Mouse (Mus musculus) myocyte (in vitro differentiated cells): Measurements from ENCODE around the gene Olfr49.

Experiments
- E2F4 ChIP-seq: IDR thresholded peaks from one replicate; pipeline ENCODE4 v1.6.1; 2011; ENCODE audit warnings: mild to moderate bottlenecking, control low read depth, moderate library complexity; ENCODE audit not compliant: insufficient read depth
- MAX ChIP-seq: IDR thresholded peaks from one replicate; pipeline ENCODE4 v1.6.1; 2011; ENCODE audit warnings: low read depth, mild to moderate bottlenecking, control low read depth
- POLR2A ChIP-seq: IDR thresholded peaks from one replicate; pipeline ENCODE4 v1.6.1; 2011; ENCODE audit warnings: low read depth, mild to moderate bottlenecking, control low read depth, moderate library complexity; ENCODE audit not compliant: insufficient read length
- TCF12 ChIP-seq: IDR thresholded peaks from one replicate; pipeline ENCODE4 v1.6.1; 2011; ENCODE audit warnings: mild to moderate bottlenecking, control low read depth; ENCODE audit not compliant: poor library complexity, insufficient read depth, severe bottlenecking
- USF1 ChIP-seq: IDR thresholded peaks from one replicate; pipeline ENCODE4 v1.6.1; 2011; ENCODE audit warnings: low read depth, mild to moderate bottlenecking, control low read depth, moderate library complexity

DNA sequence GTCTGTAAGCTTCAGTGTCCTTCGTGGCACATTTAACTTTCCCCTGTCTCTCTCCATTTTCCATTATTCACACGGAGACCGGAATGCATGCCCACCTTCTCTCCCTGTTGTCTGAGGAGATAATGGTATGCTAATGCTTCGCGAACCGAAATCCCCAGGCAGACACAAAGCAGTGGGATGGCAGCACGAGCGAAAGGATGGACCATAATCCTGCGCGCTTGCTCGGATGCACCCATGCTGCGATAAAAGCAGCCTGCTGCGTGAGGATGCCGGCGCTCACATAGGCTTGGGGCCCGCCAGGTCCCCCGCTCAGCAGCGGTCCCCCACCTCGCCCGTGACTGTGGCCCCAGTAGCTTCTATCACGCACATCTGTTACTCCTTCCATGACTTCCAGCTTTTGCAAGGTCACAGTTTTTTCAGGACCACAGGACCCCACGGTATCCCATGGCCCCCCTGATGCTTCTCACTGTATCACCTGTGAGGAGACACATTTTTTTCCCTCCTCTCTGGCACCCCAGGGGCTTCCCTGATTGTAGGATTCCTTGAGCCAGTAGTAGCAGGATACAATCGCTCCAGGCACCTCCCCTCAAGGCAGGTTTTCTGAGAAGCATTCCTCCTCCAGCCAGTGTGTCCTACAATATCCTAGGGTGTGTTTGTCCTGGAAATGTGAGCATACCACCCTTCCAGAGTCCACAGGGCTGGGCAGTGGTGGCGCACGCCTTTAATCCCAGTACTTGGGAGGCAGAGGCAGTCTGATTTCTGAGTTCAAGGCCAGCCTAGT is 55.6 kb downstream of the Olfr49 start:
- TF ChIP-seq POLR2A = no peak
- no peak for TF ChIP-seq TCF12
- no peak for TF ChIP-seq E2F4
- TF ChIP-seq MAX = no peak
- no peak for TF ChIP-seq USF1
